Mouse (Mus musculus): ENCODE data around the gene Tedc2. TPM values are rescaled to one million over a fixed set of nuclear protein-coding genes. Genes with fewer than 3 reads are reported as not detected.

The Tedc2 gene
- 8.1 and 9.2 TPM in 2 replicates for polyA plus RNA-seq (2012; rRNA removed)

GRCm38 (mm10) chr17:24220435-24221411, at the start of gene Tedc2:
TSS of gene Tedc2 (minus strand) at chr17:24220851.
- peak; percentile 70 for DNase-seq (ENCODE audit: low spot score)

- DNase-seq (ENCODE audit: low spot score), result no peak
Measured at GRCm38 (mm10) chr17:24267133-24267532, 46.5 kb upstream of the Tedc2 start.

DNA sequence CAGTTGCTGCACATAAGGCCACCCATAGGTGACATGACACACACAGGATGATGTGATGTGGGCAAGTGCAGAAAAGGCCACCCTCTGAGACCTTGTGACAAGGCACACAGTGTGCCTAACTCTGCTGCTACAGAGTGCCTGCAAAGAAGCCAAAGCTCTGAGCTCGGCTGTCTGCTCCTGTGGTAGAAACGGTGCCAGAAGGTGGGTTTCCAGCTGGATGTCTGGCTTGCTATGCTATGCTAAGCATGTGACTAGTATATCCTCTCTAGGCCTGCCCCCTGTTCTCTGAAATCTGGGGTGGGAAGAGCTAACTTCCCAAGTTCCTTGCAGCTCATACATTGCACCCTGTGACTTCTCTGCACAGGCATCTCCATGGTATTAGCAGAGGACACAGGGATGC, 44.1 kb upstream of the Tedc2 start:
- DNase-seq (ENCODE audit: low spot score), result no peak

- no peak for DNase-seq (ENCODE audit: low spot score)
Measured at GRCm38 (mm10) chr17:24260516-24260915, 39.9 kb upstream of the Tedc2 start.

DNA sequence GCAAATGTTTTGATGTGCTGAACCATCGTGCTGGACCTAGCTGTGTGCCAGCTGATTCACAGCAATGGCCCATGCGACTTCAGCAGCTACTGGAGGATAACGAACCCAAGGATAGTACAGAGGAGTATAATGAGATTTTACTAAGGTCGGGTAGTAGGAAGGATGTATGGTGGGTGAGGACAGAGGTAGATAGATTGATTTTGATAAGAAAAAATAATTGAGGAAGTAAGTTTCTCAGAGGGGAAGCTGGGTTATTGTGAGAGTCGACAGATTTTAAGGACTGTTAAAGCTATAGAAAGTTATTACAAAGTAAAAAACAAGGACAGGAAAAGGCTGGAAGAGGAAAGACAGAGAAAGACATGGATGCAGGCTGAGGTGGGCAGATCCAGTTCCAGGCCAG, 39.1 kb upstream of the Tedc2 start:
- DNase-seq (ENCODE audit: low spot score), result no peak

DNA sequence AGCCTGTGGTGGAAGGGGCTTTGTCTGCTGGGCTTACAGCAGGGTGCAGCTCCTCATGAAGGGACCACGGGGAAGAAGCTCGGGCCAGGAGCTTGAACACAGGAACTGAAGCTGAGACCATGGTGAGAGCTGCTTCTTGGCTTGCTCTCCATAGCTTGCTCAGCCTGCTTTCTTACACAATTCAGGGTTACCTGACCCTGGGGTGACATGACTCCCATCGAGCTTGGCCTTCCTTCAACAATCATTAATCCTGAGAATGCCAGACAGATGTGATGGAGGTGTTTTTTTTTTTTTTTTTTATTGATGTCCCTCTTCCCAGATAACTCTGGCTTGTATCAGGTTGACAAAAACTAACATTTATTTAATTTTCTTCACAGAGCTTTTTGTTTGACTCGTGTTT, 38.3 kb upstream of the Tedc2 start:
- DNase-seq (ENCODE audit: low spot score), result no peak

- no peak for DNase-seq (ENCODE audit: low spot score)
Measured at GRCm38 (mm10) chr17:24252329-24252728, 31.7 kb upstream of the Tedc2 start.

DNA sequence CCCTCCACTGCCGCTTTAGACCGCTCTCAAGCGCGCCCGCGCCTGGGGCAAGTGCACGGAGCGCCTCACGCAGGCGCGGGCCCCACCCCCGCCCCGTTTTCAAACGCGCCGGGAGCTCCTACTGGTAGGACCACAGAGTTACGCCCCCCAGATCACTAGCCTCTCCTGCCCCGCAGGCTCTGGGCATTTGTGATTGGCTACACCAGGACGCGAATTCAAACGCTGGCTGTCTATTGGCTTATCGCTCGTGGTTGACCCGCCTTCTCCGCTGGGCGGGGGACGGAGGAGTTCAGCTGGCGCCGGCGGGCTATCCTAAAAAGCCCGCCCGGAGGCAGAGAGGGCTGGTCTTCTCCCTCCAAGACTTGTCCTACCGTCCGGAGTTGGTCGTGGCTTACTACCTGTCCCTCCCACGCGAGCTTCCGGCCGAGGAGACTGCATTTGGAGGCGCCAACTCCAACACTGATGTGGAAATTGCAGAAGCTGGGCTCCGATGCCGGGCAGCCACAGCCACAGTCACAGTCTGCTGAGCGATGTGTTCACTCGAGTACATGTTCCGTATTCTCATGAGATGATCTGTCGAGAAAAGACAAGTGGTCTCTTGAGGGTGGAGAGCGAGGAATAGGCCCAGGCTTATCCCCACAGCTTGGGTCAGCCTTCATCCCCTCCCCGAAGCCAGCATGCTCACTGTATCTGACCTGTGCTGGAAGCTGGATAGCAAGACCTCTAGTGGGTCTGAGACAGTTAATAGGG, 30.8 kb upstream of the Tedc2 start, which contains the start of gene Ccnf:
Ccnf (minus strand) TSS at position 165 of the 750 bp plus-strand sequence.
- DNase-seq (ENCODE audit: low spot score), result peak; percentile 84

- DNase-seq (ENCODE audit: low spot score), result no peak
Measured at GRCm38 (mm10) chr17:24250988-24251319, 30.3 kb upstream of the Tedc2 start.

GRCm38 (mm10) chr17:24248641-24249040, 28.0 kb upstream of the Tedc2 start:
- DNase-seq (ENCODE audit: low spot score), result no peak

- DNase-seq (ENCODE audit: low spot score), result no peak
Measured at GRCm38 (mm10) chr17:24244061-24244460, 23.4 kb upstream of the Tedc2 start.

DNA sequence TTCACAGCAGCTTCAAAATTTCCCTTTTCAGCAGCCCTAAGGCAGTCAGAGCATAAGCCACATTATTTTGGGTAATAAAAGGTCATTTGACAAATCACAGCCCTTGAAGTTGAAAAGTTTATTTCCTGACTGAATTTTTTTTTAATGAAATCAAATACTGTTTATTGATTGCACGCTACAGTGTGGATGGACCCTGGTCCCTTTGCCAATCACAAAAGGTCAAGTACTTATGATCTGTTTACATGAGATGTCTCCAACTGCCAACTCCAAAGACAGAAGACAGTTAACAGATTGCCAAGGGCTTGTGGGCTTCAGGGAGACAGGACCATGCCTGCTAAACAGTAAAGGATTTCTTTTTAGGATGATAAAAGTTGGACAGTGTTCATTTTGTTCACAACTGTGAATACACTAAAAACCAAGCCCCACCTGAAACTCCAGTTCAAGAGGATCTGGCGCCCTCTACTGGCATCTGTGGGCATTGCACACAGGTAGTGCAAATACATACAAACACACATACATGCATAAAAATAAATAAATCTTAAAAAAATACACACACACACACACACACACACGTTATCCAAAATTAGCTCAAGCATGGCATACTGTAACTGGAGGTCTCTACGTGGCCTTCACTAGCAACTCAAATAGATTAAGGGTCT, 22.8 kb upstream of the Tedc2 start:
- no peak for DNase-seq (ENCODE audit: low spot score)

GRCm38 (mm10) chr17:24236921-24237320, 16.3 kb upstream of the Tedc2 start:
- no peak for DNase-seq (ENCODE audit: low spot score)

DNA sequence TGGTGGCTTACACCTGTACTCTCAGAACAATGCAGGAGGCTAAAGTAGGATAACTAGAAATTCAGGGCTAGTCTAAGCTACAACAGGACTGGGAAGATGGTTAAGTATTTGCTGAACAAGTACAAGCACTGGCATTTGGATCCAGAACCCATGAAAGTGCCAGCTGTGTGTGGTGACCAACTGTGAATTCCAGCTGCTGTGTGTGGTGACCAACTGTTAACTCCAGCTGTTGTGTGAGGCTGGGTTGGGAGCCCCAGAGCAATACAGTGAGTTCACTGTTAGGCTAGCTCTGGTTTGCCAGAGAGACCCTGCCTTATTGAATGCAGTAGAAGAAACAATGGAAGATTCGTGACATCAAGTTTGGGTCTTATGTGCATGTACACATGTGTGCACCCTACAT, 15.8 kb upstream of the Tedc2 start:
- no peak for DNase-seq (ENCODE audit: low spot score)

GRCm38 (mm10) chr17:24227941-24228340, 7.3 kb upstream of the Tedc2 start:
- DNase-seq (ENCODE audit: low spot score), result no peak

- DNase-seq (ENCODE audit: low spot score), result no peak
Measured at GRCm38 (mm10) chr17:24226721-24227120, 6.1 kb upstream of the Tedc2 start.

DNA sequence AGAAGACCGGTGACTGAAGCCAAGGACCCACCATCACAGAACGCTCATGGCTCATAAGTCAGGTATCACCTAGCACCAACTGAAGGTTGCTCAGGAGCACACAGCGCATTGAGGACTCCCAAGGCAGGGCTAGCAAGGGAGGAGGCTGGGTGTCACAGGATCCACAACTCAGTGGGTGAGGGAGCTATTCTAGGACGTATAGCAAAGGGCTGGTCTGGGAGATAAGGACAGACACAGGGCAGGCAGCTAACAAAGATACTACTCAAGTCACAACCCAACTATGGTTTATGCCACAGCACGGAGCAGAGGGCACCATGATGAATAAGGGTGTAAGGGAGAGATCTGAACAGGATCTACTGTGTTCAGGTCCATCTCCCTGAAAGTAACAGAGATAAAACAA, 5.2 kb upstream of the Tedc2 start:
- DNase-seq (ENCODE audit: low spot score), result no peak

DNA sequence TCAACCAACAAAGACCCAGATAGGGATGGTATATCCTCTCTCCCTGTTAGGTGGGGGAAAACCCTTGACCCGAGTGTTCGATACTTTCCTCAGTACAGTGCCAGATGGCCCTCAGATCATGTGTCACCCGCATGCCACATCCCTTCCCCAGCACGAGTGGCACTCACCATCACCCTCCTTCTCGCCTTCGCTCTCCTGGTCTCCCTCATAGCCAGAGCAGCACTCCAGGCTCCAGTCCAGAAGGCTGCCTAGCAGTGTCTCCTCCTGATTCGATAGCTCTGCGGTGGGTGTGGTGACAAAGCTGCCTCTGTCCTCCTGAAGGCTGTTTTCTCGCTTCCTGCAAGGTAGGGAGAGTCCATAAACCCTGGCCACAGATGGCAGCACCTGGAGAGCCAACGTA, 4.1 kb upstream of the Tedc2 start:
- DNase-seq (ENCODE audit: low spot score), result no peak

DNA sequence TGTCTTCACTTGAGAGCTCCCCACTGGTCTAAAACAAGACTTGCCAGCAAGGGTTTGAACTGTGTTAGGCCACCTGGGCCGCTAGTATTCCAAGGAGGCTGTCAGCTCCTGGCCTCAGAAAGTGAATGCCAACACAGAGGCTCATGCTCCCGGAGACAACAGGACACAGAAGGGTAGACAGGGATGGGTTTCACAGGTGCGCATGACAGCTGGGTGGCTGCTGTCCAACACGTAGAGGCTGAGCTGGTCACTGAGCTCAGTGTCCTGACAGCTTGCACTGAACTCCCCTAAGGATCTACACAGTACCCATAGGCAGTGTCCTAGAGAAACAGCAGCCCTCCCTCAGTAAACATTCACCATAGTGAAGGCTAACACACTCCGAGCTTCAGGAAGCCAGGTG, 2.9 kb upstream of the Tedc2 start:
- no peak for DNase-seq (ENCODE audit: low spot score)

GRCm38 (mm10) chr17:24222653-24223052, 2.0 kb upstream of the Tedc2 start:
- no peak for DNase-seq (ENCODE audit: low spot score)

DNA sequence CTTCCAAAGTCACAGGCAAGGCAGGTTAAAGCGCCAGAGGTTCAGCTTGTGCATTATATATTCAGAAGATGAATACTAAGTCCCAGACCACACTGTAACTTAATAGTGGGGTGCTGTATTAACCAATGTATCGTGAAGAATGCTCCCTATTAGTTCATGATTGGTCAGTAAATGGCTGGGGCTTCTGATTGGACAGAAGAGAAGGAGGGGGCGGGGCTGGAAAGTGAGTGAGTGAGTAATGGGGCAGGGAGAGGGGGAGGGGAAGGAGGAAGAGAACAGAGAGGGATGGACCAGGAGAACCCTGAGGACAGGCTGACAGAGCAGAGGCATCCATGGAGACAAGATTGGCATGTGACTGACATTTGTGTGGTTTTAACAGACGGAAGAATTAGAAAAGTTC, 3.8 kb downstream of the Tedc2 start:
- no peak for DNase-seq (ENCODE audit: low spot score)

DNA sequence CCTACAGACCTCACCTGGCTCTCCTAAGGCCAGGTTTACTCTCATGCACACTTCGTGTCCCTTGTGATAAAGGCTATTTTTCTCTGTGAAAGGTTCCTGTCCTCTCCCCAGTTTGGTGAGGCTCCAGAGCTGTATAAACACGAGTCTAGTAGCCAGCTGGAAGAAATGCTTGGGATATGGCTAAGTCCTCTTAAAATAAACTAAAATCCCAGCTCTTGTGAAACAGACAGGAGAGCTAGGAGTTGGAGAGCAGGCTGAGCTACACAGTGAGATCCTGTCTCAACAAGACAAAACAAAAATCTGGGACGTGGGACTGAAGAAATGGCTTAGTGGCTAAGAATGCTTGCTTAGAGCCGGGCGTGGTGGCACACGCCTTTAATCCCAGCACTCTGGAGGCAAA, 7.5 kb downstream of the Tedc2 start:
- no peak for DNase-seq (ENCODE audit: low spot score)

Measured in urinary bladder, adult 2 months (tissue).